Mouse (Mus musculus) ES-Bruce4 (cell line): ENCODE results near the gene Gm16253. TPM values are rescaled to one million over a fixed set of nuclear protein-coding genes. Genes with fewer than 3 reads are reported as not detected.
A peak's percentile ranks its signal among the peaks of the same experiment; 100 is the strongest.

Source experiments
- H3K27ac ChIP-seq: 2 replicates; pipeline ENCODE4 v1.5.1; 2012; ENCODE audit warnings: low read length, inconsistent platforms; ENCODE audit not compliant: insufficient read depth
- H3K27me3 ChIP-seq: 2 replicates; pipeline ENCODE4 v1.6.1; 2012; ENCODE audit warnings: mild to moderate bottlenecking, low read length, inconsistent platforms; ENCODE audit not compliant: control insufficient read depth, poor library complexity, insufficient read depth, severe bottlenecking
- H3K36me3 ChIP-seq: 2 replicates; pipeline ENCODE4 v1.6.1; 2012; ENCODE audit warnings: inconsistent platforms, mild to moderate bottlenecking, low read length, moderate library complexity; ENCODE audit not compliant: control insufficient read depth, poor library complexity, insufficient read depth, severe bottlenecking
- H3K4me1 ChIP-seq: one replicate; pipeline ENCODE4 v1.8.1; 2011; ENCODE audit warnings: low read length; ENCODE audit not compliant: control insufficient read depth, insufficient read depth
- H3K4me3 ChIP-seq: 2 replicates; pipeline ENCODE4 v1.5.1; 2011; ENCODE audit warnings: low read depth, mild to moderate bottlenecking, low read length
- H3K9ac ChIP-seq: 2 replicates; pipeline ENCODE4 v1.6.1; 2012; ENCODE audit warnings: low read depth, mild to moderate bottlenecking, inconsistent platforms; ENCODE audit not compliant: poor library complexity, severe bottlenecking
- H3K9me3 ChIP-seq: replicated peaks from 2 replicates; pipeline ENCODE4 v1.6.1; 2012; ENCODE audit warnings: mild to moderate bottlenecking, low read length, inconsistent platforms; ENCODE audit not compliant: control insufficient read depth, poor library complexity, insufficient read depth, severe bottlenecking
- CTCF ChIP-seq: IDR thresholded peaks from one replicate; pipeline ENCODE4 v1.8.1; 2011; ENCODE audit warnings: low read depth, low read length
- EP300 ChIP-seq: IDR thresholded peaks from 2 replicates; pipeline ENCODE4 v1.6.1; 2011; ENCODE audit warnings: low read depth, low read length; ENCODE audit not compliant: insufficient read depth
- POLR2A ChIP-seq: IDR thresholded peaks from one replicate; pipeline ENCODE4 v1.8.1; 2011; ENCODE audit warnings: low read length; ENCODE audit not compliant: insufficient read depth
- polyA plus RNA-seq: library from polyadenylated mRNA; stranded (reverse); fragments of >200 nt; gene quantifications from 2 replicates; pipeline ENCODE4 v1.2.4, GENCODE M21; 2011; ENCODE audit warnings: low read depth; ENCODE audit not compliant: missing spikeins, insufficient read depth, insufficient read length

Gene Gm16253
- polyA plus RNA-seq, 1 experiment, result 1.1 TPM

DNA sequence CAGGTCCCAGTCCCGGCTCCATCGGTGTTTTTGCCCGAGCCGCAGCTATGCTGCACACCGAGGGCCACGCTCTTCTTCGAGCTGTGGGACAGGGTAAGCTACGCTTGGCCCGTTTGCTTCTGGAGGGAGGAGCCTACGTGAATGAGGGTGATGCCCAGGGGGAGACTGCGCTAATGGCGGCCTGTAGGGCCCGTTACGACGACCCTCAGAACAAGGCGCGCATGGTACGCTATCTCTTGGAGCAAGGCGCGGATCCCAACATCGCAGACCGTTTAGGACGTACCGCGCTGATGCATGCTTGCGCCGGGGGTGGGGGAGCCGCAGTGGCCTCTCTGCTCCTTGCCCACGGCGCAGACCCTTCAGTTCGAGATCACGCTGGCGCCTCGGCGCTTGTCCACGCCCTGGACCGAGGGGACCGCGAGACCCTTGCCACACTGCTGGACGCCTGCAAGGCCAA lies 20.7 kb downstream of the Gm16253 start:
- Histone ChIP-seq H3K27me3 (no peaks in the 10 kb centered on the region), H3K4me1 (no peaks in the 10 kb centered on the region), H3K36me3 (no peaks in the 10 kb centered on the region), H3K9ac (peak overlapping the region; percentile 19), H3K9me3 (no peaks in the 10 kb centered on the region), H3K4me3 (peak overlapping the region; percentile 56), H3K27ac (no peak overlapping the region)
- TF ChIP-seq EP300 (no peak), POLR2A (no peak), CTCF (no peak)

- no peaks in the 10 kb centered on the region for H3K4me1 ChIP-seq
- H3K27ac ChIP-seq, result no peak overlapping the region
- no peaks in the 10 kb centered on the region for H3K27me3 ChIP-seq
Measured at GRCm38 (mm10) chr3:96598156-96599068, 21.6 kb downstream of the Gm16253 start.

DNA sequence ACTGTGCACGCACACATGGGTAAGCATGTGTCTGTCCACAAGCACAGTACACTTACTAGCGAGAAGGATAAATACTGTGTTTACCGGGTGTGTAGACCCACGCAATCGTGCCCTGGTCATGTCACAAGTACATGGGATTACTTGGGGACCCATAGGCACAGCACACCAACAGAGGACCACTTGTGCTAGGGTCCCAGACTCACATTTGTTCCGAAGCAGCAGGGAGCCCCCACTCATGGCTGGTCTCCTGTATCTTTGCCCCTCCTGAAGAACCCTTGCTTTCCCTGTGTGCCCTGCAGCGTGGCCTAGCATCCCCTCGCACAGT lies 22.2 kb downstream of the Gm16253 start:
- TF ChIP-seq EP300, result no peak
- TF ChIP-seq CTCF, result no peak
- Histone ChIP-seq H3K9me3 (no peaks in the 10 kb centered on the region), H3K27ac (no peak overlapping the region), H3K4me1 (no peaks in the 10 kb centered on the region), H3K27me3 (no peaks in the 10 kb centered on the region), H3K9ac (peak overlapping the region; percentile 19; the same call in 1 of the 2 replicates), H3K4me3 (peak overlapping the region; percentile 56; the same call in 1 of the 2 replicates), H3K36me3 (no peaks in the 10 kb centered on the region)

More at GRCm38 (mm10) chr3:96598156-96599068, 21.6 kb downstream of the Gm16253 start:
- H3K9ac ChIP-seq, result peak overlapping the region; percentile 19
- H3K9me3 ChIP-seq, result no peaks in the 10 kb centered on the region
- H3K36me3 ChIP-seq, result no peaks in the 10 kb centered on the region
- peak overlapping the region; percentile 56 for H3K4me3 ChIP-seq
- TF ChIP-seq CTCF, result no peak
- TF ChIP-seq EP300, result no peak
- TF ChIP-seq POLR2A, result no peak

DNA sequence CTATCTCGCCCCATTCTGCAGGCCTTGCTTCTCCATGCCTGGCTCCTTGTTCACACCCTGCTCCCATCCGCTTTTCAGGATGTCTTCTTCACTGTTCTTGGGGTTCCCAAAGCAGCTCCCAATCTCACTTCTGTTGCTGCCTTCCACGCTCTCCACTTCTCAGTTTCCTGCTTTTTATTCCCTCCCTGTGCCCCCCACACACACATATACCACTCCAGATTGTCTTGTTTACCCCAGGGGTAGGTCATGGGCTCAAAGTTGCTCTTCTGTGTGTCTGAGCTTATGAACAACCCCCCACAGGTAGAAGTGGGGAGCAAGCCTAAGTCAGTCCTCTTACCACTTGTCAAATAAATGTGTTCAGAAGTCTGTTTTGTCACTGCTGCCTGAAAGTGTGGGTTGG lies 22.6 kb downstream of the Gm16253 start:
- Histone ChIP-seq H3K36me3 (no peaks in the 10 kb centered on the region), H3K4me3 (no peak overlapping the region), H3K9me3 (no peaks in the 10 kb centered on the region), H3K27ac (no peak overlapping the region), H3K27me3 (no peaks in the 10 kb centered on the region), H3K4me1 (no peaks in the 10 kb centered on the region), H3K9ac (no peak overlapping the region)
- TF ChIP-seq POLR2A (no peak), EP300 (no peak), CTCF (no peak)

DNA sequence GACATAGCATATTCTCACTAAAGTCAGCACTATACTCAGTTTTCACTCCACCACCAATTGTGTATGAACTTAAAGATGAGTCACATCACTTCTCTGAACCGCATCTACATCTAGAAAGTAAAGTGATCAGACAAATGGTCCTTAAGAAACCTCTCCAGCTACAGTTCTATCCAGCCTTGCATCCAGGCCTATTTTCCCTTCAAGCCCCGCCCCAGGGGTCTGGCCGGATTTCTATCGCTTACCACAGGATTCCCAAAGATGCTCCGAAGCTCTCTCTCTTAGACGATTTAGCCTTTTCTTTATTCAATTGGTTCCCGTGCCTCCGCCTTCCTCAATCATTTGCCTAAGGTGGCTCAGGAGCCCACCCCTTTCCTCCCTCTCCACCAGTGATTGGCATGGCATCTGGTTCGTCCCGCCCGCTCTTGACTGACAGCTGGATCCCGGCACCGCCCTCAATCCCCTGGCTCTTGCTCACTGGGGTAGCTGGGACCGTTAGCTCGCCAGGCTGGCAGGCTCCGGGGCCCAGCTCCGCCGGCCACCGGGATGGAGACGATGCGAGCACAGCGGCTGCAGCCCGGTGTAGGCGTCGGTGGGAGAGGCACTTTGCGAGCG lies 24.0 kb downstream of the Gm16253 start, which contains the start of gene Lix1l:
TSS of gene Lix1l (plus strand) at position 511 of the 612 bp plus-strand sequence.
- Histone ChIP-seq H3K9me3 (no peaks in the 10 kb centered on the region), H3K4me3 (peak within 1 kb of the TSS; percentile 59), H3K27me3 (no peaks in the 10 kb centered on the region), H3K36me3 (no peaks in the 10 kb centered on the region), H3K4me1 (no peaks in the 10 kb centered on the region), H3K9ac (0 out of 2 replicates have a peak within 1 kb of the TSS, but pooled peaks have one; percentile 17), H3K27ac (no peak within 1 kb of the TSS)
- no peak for TF ChIP-seq CTCF
- TF ChIP-seq EP300, result no peak
- no peak for TF ChIP-seq POLR2A
